Mouse (Mus musculus): Measurements from ENCODE around the gene Zbtb12. TPM values are rescaled to one million over a fixed set of nuclear protein-coding genes. Genes with fewer than 3 reads are reported as not detected.

The Zbtb12 gene
- total RNA-seq, 2 experiments from 2014 or later: 4.6 to 5.7 TPM

GRCm38 (mm10) chr17:34934830-34935229 is 55.5 kb downstream of the Zbtb12 start:
- intact Hi-C loops (cut with DNase I): loop anchor here (10.0 kb wide), 1 partner anchor 50 kb away; the partner anchor contains the start of gene Lsm2
- DNase-seq: no peak

GRCm38 (mm10) chr17:34937960-34938505 is 58.8 kb downstream of the Zbtb12 start:
- no peak for DNase-seq
- intact Hi-C loops (cut with DNase I): loop anchor here (10.0 kb wide), 1 partner anchor 47 kb away; the partner anchor contains the start of gene Lsm2

GRCm38 (mm10) chr17:34941344-34942041 is 62.2 kb downstream of the Zbtb12 start:
- DNase-seq: no peak
- intact Hi-C loops (cut with DNase I): no loop called here

GRCm38 (mm10) chr17:34943128-34943815 is 64.0 kb downstream of the Zbtb12 start:
- DNase-seq: no peak
- intact Hi-C loops (cut with DNase I): no loop called here

GRCm38 (mm10) chr17:34944362-34944761 is 65.1 kb downstream of the Zbtb12 start:
- DNase-seq: no peak
- intact Hi-C loops (cut with DNase I): no loop called here

Small RNA genes within 50 kb of the gene (microRNA-seq; reads per million reads assigned to microRNA genes)
- gene Mir6970: 0 to 0.36 reads per million in 2 experiments
- 1.5 to 2.1 reads per million in 2 experiments for gene Mir6971
- 0 reads per million in 2 experiments for gene Mir6972

Other genes with a start within 250 kb of the Zbtb12 start
- gene Prrt1, start 249.9 kb upstream of the Zbtb12 start, total RNA-seq (2021): 1 to 10 TPM in 1 of 2 experiments, under 1 TPM in 1; 0.35 to 1.5 TPM
- gene Fkbpl, start 234.7 kb upstream of the Zbtb12 start, total RNA-seq (2021): 1 to 10 TPM; 6.0 to 8.2 TPM
- 1 to 10 TPM; 5.7 to 6.6 TPM for gene Atf6b, start 232.3 kb upstream of the Zbtb12 start, total RNA-seq (2021)
- 10 to 100 TPM; 33.8 to 37.0 TPM for gene Tnxb, start 208.9 kb upstream of the Zbtb12 start, total RNA-seq (2021)
- 1 to 10 TPM; 3.6 to 6.3 TPM for gene C4b, start 135.6 kb upstream of the Zbtb12 start, total RNA-seq (2021)
- gene Cyp21a1, start 74.9 kb upstream of the Zbtb12 start, total RNA-seq (2021): not detected
- gene Stk19, start 42.5 kb upstream of the Zbtb12 start, total RNA-seq (2021): 1 to 10 TPM; 5.8 to 8.7 TPM
- 1 to 10 TPM; 6.5 to 9.1 TPM for gene Dxo, start 42.5 kb upstream of the Zbtb12 start, total RNA-seq (2021)
- 10 to 100 TPM; 17.0 to 20.0 TPM for gene Skiv2l, start 29.3 kb upstream of the Zbtb12 start, total RNA-seq (2021)
- 1 to 10 TPM; 8.8 to 9.0 TPM for gene Nelfe, start 29.1 kb upstream of the Zbtb12 start, total RNA-seq (2021)
- 1 to 10 TPM; 1.5 to 3.4 TPM for gene Cfb, start 17.0 kb upstream of the Zbtb12 start, total RNA-seq (2021)
- under 1 TPM in 1 of 2 experiments, not detected in 1; 0.20 TPM for gene Gm20547, start 2.6 kb downstream of the Zbtb12 start, total RNA-seq (2021)
- 1 to 10 TPM; 1.4 to 1.5 TPM for gene C2, start 18.8 kb downstream of the Zbtb12 start, total RNA-seq (2021)
- 10 to 100 TPM; 24.7 to 28.2 TPM for gene Ehmt2, start 19.0 kb downstream of the Zbtb12 start, total RNA-seq (2021)
- gene Slc44a4, start 35.0 kb downstream of the Zbtb12 start, total RNA-seq (2021): under 1 TPM in 1 of 2 experiments, not detected in 1; 0.17 TPM
- gene Neu1, start 51.8 kb downstream of the Zbtb12 start, total RNA-seq (2021): 1 to 10 TPM; 8.0 to 8.5 TPM
- gene Hspa1b, start 79.8 kb downstream of the Zbtb12 start, total RNA-seq (2021): 1 to 10 TPM; 4.6 to 6.1 TPM
- not detected for gene Gm20481, start 90.4 kb downstream of the Zbtb12 start, total RNA-seq (2021)
- 10 to 100 TPM in 1 of 2 experiments, 1 to 10 TPM in 1; 8.8 to 10.1 TPM for gene Hspa1a, start 92.7 kb downstream of the Zbtb12 start, total RNA-seq (2021)
- 10 to 100 TPM; 18.6 to 23.2 TPM for gene Hspa1l, start 93.2 kb downstream of the Zbtb12 start, total RNA-seq (2021)
- 10 to 100 TPM; 13.1 to 15.3 TPM for gene Lsm2, start 102.4 kb downstream of the Zbtb12 start, total RNA-seq (2021)
- gene Vars, start 121.5 kb downstream of the Zbtb12 start, total RNA-seq (2021): 10 to 100 TPM; 29.3 to 31.8 TPM
- 10 to 100 TPM; 11.3 to 12.8 TPM for gene Vwa7, start 137.1 kb downstream of the Zbtb12 start, total RNA-seq (2021)
- gene Sapcd1, start 148.5 kb downstream of the Zbtb12 start, total RNA-seq (2021): not detected
- under 1 TPM; 0.20 to 0.35 TPM for gene Msh5, start 167.3 kb downstream of the Zbtb12 start, total RNA-seq (2021)
- 10 to 100 TPM; 10.9 to 12.0 TPM for gene Clic1, start 170.5 kb downstream of the Zbtb12 start, total RNA-seq (2021)
- gene Ddah2, start 179.6 kb downstream of the Zbtb12 start, total RNA-seq (2021): 1 to 10 TPM; 8.4 to 8.9 TPM
- gene Ly6g6c, start 185.9 kb downstream of the Zbtb12 start, total RNA-seq (2021): not detected
- not detected for gene Mpig6b, start 186.7 kb downstream of the Zbtb12 start, total RNA-seq (2021)
- gene Ly6g6e, start 197.4 kb downstream of the Zbtb12 start, total RNA-seq (2021): not detected
- gene Ly6g6d, start 198.6 kb downstream of the Zbtb12 start, total RNA-seq (2021): 1 to 10 TPM in 1 of 2 experiments, not detected in 1; 1.8 TPM
- not detected for gene Ly6g6f, start 206.1 kb downstream of the Zbtb12 start, total RNA-seq (2021)
- gene Abhd16a, start 209.8 kb downstream of the Zbtb12 start, total RNA-seq (2021): 10 to 100 TPM; 67.7 to 73.9 TPM
- not detected for gene Ly6g5c, start 228.8 kb downstream of the Zbtb12 start, total RNA-seq (2021)
- gene Ly6g5b, start 235.9 kb downstream of the Zbtb12 start, total RNA-seq (2021): not detected
- gene Gpank1, start 242.0 kb downstream of the Zbtb12 start, total RNA-seq (2021): 1 to 10 TPM; 6.0 to 7.8 TPM
- 100 to 1,000 TPM; 145 to 170 TPM for gene Csnk2b, start 242.6 kb downstream of the Zbtb12 start, total RNA-seq (2021)
- gene D17H6S53E, start 246.9 kb downstream of the Zbtb12 start, total RNA-seq (2021): 10 to 100 TPM; 13.0 to 17.0 TPM

Measured in gastrocnemius, postnatal 36 days (tissue).